Mouse (Mus musculus) gastrocnemius, postnatal 36 days (tissue): ENCODE results near the gene Mxd4. TPM values are rescaled to one million over a fixed set of nuclear protein-coding genes. Genes with fewer than 3 reads are reported as not detected.

Source experiments
- DNase-seq, 2 experiments: peaks; one replicate each; pipeline ENCODE4 v3.0.0; 2022
- intact Hi-C: fragments of 180-260 bp; cut with DNase I; formaldehyde crosslinking; loops from one replicate; pipeline ENCODE4 v1.15.1; 2025
- total RNA-seq, 2 experiments: library from RNA; stranded (reverse); gene quantifications; 2 replicates each; pipeline ENCODE4 v1.2.3; 2021

The Mxd4 gene
- total RNA-seq, 2 experiments from 2014 or later: 28.2 to 31.1 TPM

GRCm38 (mm10) chr5:34201396-34201795 is 13.9 kb upstream of the Mxd4 start:
- intact Hi-C loops: no loop called here
- DNase-seq: no peak

- DNase-seq: no peak
- intact Hi-C loops: no loop called here
These were observed 11.1 kb upstream of the Mxd4 start for GRCm38 (mm10) chr5:34198615-34199014.

- intact Hi-C loops: no loop called here
- peak in 1 of 2 experiments; percentile 2 for DNase-seq
These were observed 9.7 kb upstream of the Mxd4 start for GRCm38 (mm10) chr5:34197243-34197642.

GRCm38 (mm10) chr5:34196423-34196822 is 8.9 kb upstream of the Mxd4 start:
- intact Hi-C loops: no loop called here

GRCm38 (mm10) chr5:34195786-34196185 is 8.3 kb upstream of the Mxd4 start:
- intact Hi-C loops: no loop called here
- DNase-seq: no peak

More at GRCm38 (mm10) chr5:34196423-34196822, 8.9 kb upstream of the Mxd4 start:
- DNase-seq: no peak

- intact Hi-C loops: no loop called here
These were observed 7.6 kb upstream of the Mxd4 start for GRCm38 (mm10) chr5:34194975-34195662.

GRCm38 (mm10) chr5:34194426-34194825 is 6.9 kb upstream of the Mxd4 start:
- intact Hi-C loops: no loop called here
- DNase-seq: no peak

More at GRCm38 (mm10) chr5:34194975-34195662, 7.6 kb upstream of the Mxd4 start:
- DNase-seq: no peak

GRCm38 (mm10) chr5:34191843-34192242 is 4.3 kb upstream of the Mxd4 start:
- peak in 1 of 2 experiments; percentile 13 for DNase-seq
- intact Hi-C loops: no loop called here

GRCm38 (mm10) chr5:34191021-34191420 is 3.5 kb upstream of the Mxd4 start:
- DNase-seq: peak in 1 of 2 experiments; percentile 26
- intact Hi-C loops: no loop called here

GRCm38 (mm10) chr5:34189521-34189920 is 2.0 kb upstream of the Mxd4 start:
- intact Hi-C loops: loop anchor here (10.0 kb wide), 3 partner anchors 255 to 535 kb away; partner anchors contain the start of genes Nelfa, Slbp, Tacc3 and Tmem129
- no peak for DNase-seq

GRCm38 (mm10) chr5:34188856-34189255 is 1.3 kb upstream of the Mxd4 start:
- DNase-seq: no peak
- intact Hi-C loops: loop anchor here (10.0 kb wide), 3 partner anchors 254 to 534 kb away; partner anchors contain the start of genes Nelfa, Slbp, Tacc3 and Tmem129

GRCm38 (mm10) chr5:34186961-34187391 is 544 bp downstream of the Mxd4 start:
- DNase-seq: peak; percentile 58 to 60
- intact Hi-C loops: loop anchor here (2.0 to 10.0 kb wide), 4 partner anchors 16 to 532 kb away; partner anchors contain the start of genes Nelfa, Slbp, Tacc3 and Tmem129

GRCm38 (mm10) chr5:34186391-34186790 is 1.1 kb downstream of the Mxd4 start:
- intact Hi-C loops: loop anchor here (2.0 to 10.0 kb wide), 4 partner anchors 16 to 532 kb away; partner anchors contain the start of genes Nelfa, Slbp, Tacc3 and Tmem129
- peak in 1 of 2 experiments; percentile 4 for DNase-seq

- intact Hi-C loops: loop anchor here (2.0 to 10.0 kb wide), 4 partner anchors 15 to 531 kb away; partner anchors contain the start of genes Nelfa, Slbp, Tacc3 and Tmem129
- peak in 1 of 2 experiments; percentile 6 for DNase-seq
These were observed 1.7 kb downstream of the Mxd4 start for GRCm38 (mm10) chr5:34185791-34186190.

- DNase-seq: peak in 1 of 2 experiments; percentile 3
- intact Hi-C loops: loop anchor here (10.0 kb wide), 3 partner anchors 250 to 530 kb away; partner anchors contain the start of genes Nelfa, Slbp, Tacc3 and Tmem129
These were observed 2.4 kb downstream of the Mxd4 start for GRCm38 (mm10) chr5:34185051-34185580.

GRCm38 (mm10) chr5:34183976-34184375 is 3.5 kb downstream of the Mxd4 start:
- intact Hi-C loops: loop anchor here (10.0 kb wide), 3 partner anchors 249 to 529 kb away; partner anchors contain the start of genes Nelfa, Slbp, Tacc3 and Tmem129

GRCm38 (mm10) chr5:34183156-34183880 is 4.2 kb downstream of the Mxd4 start:
- peak in 1 of 2 experiments; percentile 65 for DNase-seq
- intact Hi-C loops: loop anchor here (10.0 kb wide), 3 partner anchors 249 to 529 kb away; partner anchors contain the start of genes Nelfa, Slbp, Tacc3 and Tmem129

More at GRCm38 (mm10) chr5:34183976-34184375, 3.5 kb downstream of the Mxd4 start:
- DNase-seq: no peak

- intact Hi-C loops: loop anchor here (10.0 kb wide), 3 partner anchors 248 to 528 kb away; partner anchors contain the start of genes Nelfa, Slbp, Tacc3 and Tmem129
- no peak for DNase-seq
These were observed 5.0 kb downstream of the Mxd4 start for GRCm38 (mm10) chr5:34182486-34182885.

- DNase-seq: no peak
- intact Hi-C loops: no loop called here
These were observed 9.7 kb downstream of the Mxd4 start for GRCm38 (mm10) chr5:34177821-34178220.

GRCm38 (mm10) chr5:34177091-34177490 is 10.4 kb downstream of the Mxd4 start:
- intact Hi-C loops: no loop called here
- DNase-seq: no peak
